In genomic region chr4:129514300-129514898, GRCm38 (mm10) we compare ENCODE assay signal across 7 mouse cellular contexts. TPM values are rescaled to one million over a fixed set of nuclear protein-coding genes. Genes with fewer than 3 reads are reported as not detected.
DNase-seq lines count a peak whose midpoint lies in the region; ATAC-seq and TF ChIP-seq lines count a peak whose summit lies in the region.

No protein-coding gene starts in this region.

- under 1% methylated on average over 33 of the region's 35 CpGs for WGBS in heart, embryonic 16.5 days
- WGBS in midbrain, embryonic 10.5 days: under 1% methylated on average over 34 of the region's 35 CpGs
- WGBS in spleen, adult 2 months: 1% methylated on average over 35 of the region's 35 CpGs

- peak overlapping the region; percentile 94 for H3K27ac ChIP-seq in heart, embryonic 16.5 days (ENCODE audit: low read length)
- peak overlapping the region; percentile 100 for H3K27ac ChIP-seq in midbrain, embryonic 10.5 days (replicated peaks)
- H3K27ac ChIP-seq in spleen, adult 2 months (ENCODE audit: insufficient read depth, low read length): no peak overlapping the region; the same call in 1 of the 2 replicates

- peak; percentile 77 for DNase-seq in CD4-positive helper T cell, adult 2 months (ENCODE audit: low read depth, low spot score)
- peak; percentile 62 for DNase-seq in G1E (ENCODE audit: low spot score)
- DNase-seq in embryo, embryonic 9.5 days (ENCODE audit: extremely low spot score): peak; percentile 83
- DNase-seq in kidney, postnatal 4 days: peak; percentile 85 to 89
- peak; percentile 77 for DNase-seq in midbrain, embryonic 10.5 days (ENCODE audit: low spot score)
- peak in 1 of 2 experiments; percentile 57 for DNase-seq in spleen, adult 2 months (ENCODE audit: low read depth in 1 of 2, low spot score in 2 of 2)

- H3K4me3 ChIP-seq in G1E (ENCODE audit: low read depth, low read length): peak overlapping the region; percentile 71
- peak overlapping the region; percentile 94 for H3K4me3 ChIP-seq in heart, embryonic 16.5 days (ENCODE audit: low read length)
- peak overlapping the region; percentile 100 for H3K4me3 ChIP-seq in midbrain, embryonic 10.5 days
- peak overlapping the region; percentile 66 for H3K4me3 ChIP-seq in spleen, adult 2 months (ENCODE audit: extremely low read depth, insufficient read depth, insufficient read length)

- H3K4me2 ChIP-seq in heart, embryonic 16.5 days (ENCODE audit: low read depth, low read length): peak overlapping the region; percentile 68

- peaks cover 35% of the 10 kb centered on the region for H3K36me3 ChIP-seq in G1E (replicated peaks)
- peaks cover 7% of the 10 kb centered on the region for H3K36me3 ChIP-seq in heart, embryonic 16.5 days (ENCODE audit: control insufficient read depth, insufficient read depth)
- peaks cover 51% of the 10 kb centered on the region for H3K36me3 ChIP-seq in midbrain, embryonic 10.5 days
- H3K36me3 ChIP-seq in spleen, adult 2 months (ENCODE audit: control insufficient read depth, insufficient read depth, low read length): peaks cover 17% of the 10 kb centered on the region

- H3K9me3 ChIP-seq in G1E (replicated peaks): no peaks in the 10 kb centered on the region
- no peaks in the 10 kb centered on the region for H3K9me3 ChIP-seq in heart, embryonic 16.5 days (replicated peaks; ENCODE audit: control insufficient read depth, low read length)
- H3K9me3 ChIP-seq in midbrain, embryonic 10.5 days (replicated peaks): no peaks in the 10 kb centered on the region

- ATAC-seq in G1E (ENCODE audit: extremely low read depth, insufficient number of reproducible peaks, low FRiP score, poor library complexity, severe bottlenecking): no peak
- ATAC-seq in heart, embryonic 16.5 days (replicated peaks; ENCODE audit: extremely low read depth, insufficient read depth, low FRiP score): peak; percentile 53

- H3K27me3 ChIP-seq in G1E (ENCODE audit: insufficient read depth, low read length): peaks cover 51% of the 10 kb centered on the region
- no peaks in the 10 kb centered on the region for H3K27me3 ChIP-seq in heart, embryonic 16.5 days (ENCODE audit: control insufficient read depth, insufficient read depth, low read length)
- no peaks in the 10 kb centered on the region for H3K27me3 ChIP-seq in midbrain, embryonic 10.5 days (ENCODE audit: low read depth, poor library complexity, severe bottlenecking)
- H3K27me3 ChIP-seq in spleen, adult 2 months (ENCODE audit: control insufficient read depth, insufficient read depth, low read length): peaks cover 4% of the 10 kb centered on the region; the same call in 1 of the 2 replicates

- H3K9ac ChIP-seq in heart, embryonic 16.5 days (ENCODE audit: low read length): peak overlapping the region; percentile 96

- peak; percentile 33; the same call in 1 of the 2 replicates for TF ChIP-seq CTCF in G1E (IDR thresholded peaks at IDR 0.05; ENCODE audit: low read depth, low read length)
- peak; percentile 78 for TF ChIP-seq CTCF in spleen, adult 2 months (IDR thresholded peaks at IDR 0.05; ENCODE audit: extremely low read depth, insufficient read depth, insufficient read length, insufficient replicate concordance)

- peaks cover 23% of the 10 kb centered on the region for H3K4me1 ChIP-seq in G1E (ENCODE audit: insufficient read depth, low read depth, low read length)
- H3K4me1 ChIP-seq in heart, embryonic 16.5 days (ENCODE audit: control insufficient read depth, insufficient read depth, low read length): peaks cover 22% of the 10 kb centered on the region
- peaks cover 55% of the 10 kb centered on the region for H3K4me1 ChIP-seq in midbrain, embryonic 10.5 days
- H3K4me1 ChIP-seq in spleen, adult 2 months (ENCODE audit: control insufficient read depth, insufficient read depth, insufficient read length): peaks cover 11% of the 10 kb centered on the region

- no peak for TF ChIP-seq POLR2A in spleen, adult 2 months (IDR thresholded peaks at IDR 0.05; ENCODE audit: low read depth, low read length)

RNA-seq across cellular contexts. Expression of gene Marcksl1, which starts 1.0 kb away (rescaled TPM):
- total RNA-seq in G1E (2014; fragmentation: Nextera tagmentation) (14.5 and 18.7 TPM in 2 replicates), G1E (2017) (13.4 and 13.6 TPM in 2 replicates)
- polyA plus RNA-seq in G1E (2012): 38.9 and 47.0 TPM in 2 replicates
- 262 and 287 TPM in 2 replicates for polyA plus RNA-seq in heart, embryonic 16.5 days (2015; fragmentation: Nextera tagmentation; extraction: Ambion mirVana)
- polyA plus RNA-seq in midbrain, embryonic 10.5 days (2016; fragmentation: Nextera tagmentation; extraction: Ambion mirVana): 1,603 and 1,647 TPM in 2 replicates
- polyA plus RNA-seq in spleen, adult 2 months (2012; rRNA removed): 44.0 and 55.7 TPM in 2 replicates

RNA-seq across cellular contexts. Expression of gene Fam229a, which starts 23.4 kb away (rescaled TPM):
- total RNA-seq in G1E (2014; fragmentation: Nextera tagmentation) (not detected in 2 replicates), G1E (2017) (not detected in 2 replicates)
- 0.31 TPM in 1 of 2 replicates, not detected in the other for polyA plus RNA-seq in G1E (2012)
- polyA plus RNA-seq in heart, embryonic 16.5 days (2015; fragmentation: Nextera tagmentation; extraction: Ambion mirVana): not detected in 2 replicates
- not detected in 2 replicates for polyA plus RNA-seq in midbrain, embryonic 10.5 days (2016; fragmentation: Nextera tagmentation; extraction: Ambion mirVana)
- polyA plus RNA-seq in spleen, adult 2 months (2012; rRNA removed): 0.20 and 0.70 TPM in 2 replicates

RNA-seq across cellular contexts. Expression of gene Tssk3, which starts 23.6 kb away (rescaled TPM):
- not detected in 2 replicates for total RNA-seq in G1E (2014; fragmentation: Nextera tagmentation)
- total RNA-seq in G1E (2017): 0.38 TPM in 1 of 2 replicates, not detected in the other
- not detected in 2 replicates for polyA plus RNA-seq in G1E (2012)
- polyA plus RNA-seq in heart, embryonic 16.5 days (2015; fragmentation: Nextera tagmentation; extraction: Ambion mirVana): not detected in 2 replicates
- not detected in 2 replicates for polyA plus RNA-seq in midbrain, embryonic 10.5 days (2016; fragmentation: Nextera tagmentation; extraction: Ambion mirVana)
- 0.11 TPM in 1 of 2 replicates, not detected in the other for polyA plus RNA-seq in spleen, adult 2 months (2012; rRNA removed)

RNA-seq across cellular contexts. Expression of gene Hdac1, which starts 28.1 kb away (rescaled TPM):
- total RNA-seq in G1E (2014; fragmentation: Nextera tagmentation): 79.8 and 86.5 TPM in 2 replicates
- 64.5 and 76.7 TPM in 2 replicates for total RNA-seq in G1E (2017)
- 53.7 and 63.6 TPM in 2 replicates for polyA plus RNA-seq in G1E (2012)
- polyA plus RNA-seq in heart, embryonic 16.5 days (2015; fragmentation: Nextera tagmentation; extraction: Ambion mirVana): 123 and 139 TPM in 2 replicates
- 276 and 278 TPM in 2 replicates for polyA plus RNA-seq in midbrain, embryonic 10.5 days (2016; fragmentation: Nextera tagmentation; extraction: Ambion mirVana)
- polyA plus RNA-seq in spleen, adult 2 months (2012; rRNA removed): 55.1 and 69.0 TPM in 2 replicates

RNA-seq across cellular contexts. Expression of gene Bsdc1, which starts 53.0 kb away (rescaled TPM):
- total RNA-seq in G1E (2014; fragmentation: Nextera tagmentation) (25.0 and 91.3 TPM in 2 replicates), G1E (2017) (28.4 and 29.1 TPM in 2 replicates)
- 25.7 and 34.8 TPM in 2 replicates for polyA plus RNA-seq in G1E (2012)
- polyA plus RNA-seq in heart, embryonic 16.5 days (2015; fragmentation: Nextera tagmentation; extraction: Ambion mirVana): 25.0 and 26.2 TPM in 2 replicates
- polyA plus RNA-seq in midbrain, embryonic 10.5 days (2016; fragmentation: Nextera tagmentation; extraction: Ambion mirVana): 20.2 and 25.0 TPM in 2 replicates
- polyA plus RNA-seq in spleen, adult 2 months (2012; rRNA removed): 20.3 and 31.5 TPM in 2 replicates
